Mouse (Mus musculus) hindbrain, embryonic 12.5 days (tissue): ENCODE data around the gene Fam207a. TPM values are rescaled to one million over a fixed set of nuclear protein-coding genes. Genes with fewer than 3 reads are reported as not detected.

Experiments used
- ATAC-seq: fragments of 200-750 bp; cut with Nextera tagmentation; 2 replicates; pipeline ENCODE4 v1.8.0; 2017; ENCODE audit warnings: moderate TSS enrichment; ENCODE audit not compliant: low FRiP score
- H3K27ac ChIP-seq: fragments of 300-500 bp; sonication (generic); 2 replicates; pipeline ENCODE4 v1.5.1; 2016; ENCODE audit warnings: mild to moderate bottlenecking
- H3K27me3 ChIP-seq: fragments of 300-500 bp; sonication (generic); 2 replicates; pipeline ENCODE4 v1.6.1; 2016; ENCODE audit warnings: mild to moderate bottlenecking
- H3K36me3 ChIP-seq: fragments of 300-500 bp; sonication (generic); 2 replicates; pipeline ENCODE4 v1.6.1; 2016; ENCODE audit warnings: mild to moderate bottlenecking
- H3K4me1 ChIP-seq: fragments of 300-500 bp; sonication (generic); 2 replicates; pipeline ENCODE4 v1.6.1; 2016
- H3K4me2 ChIP-seq: fragments of 300-500 bp; sonication (generic); replicated peaks from 2 replicates; pipeline ENCODE4 v1.6.1; 2016; ENCODE audit warnings: mild to moderate bottlenecking
- H3K4me3 ChIP-seq: fragments of 300-500 bp; sonication (generic); 2 replicates; pipeline ENCODE4 v1.5.1; 2016; ENCODE audit warnings: mild to moderate bottlenecking
- H3K9ac ChIP-seq: fragments of 300-500 bp; sonication (generic); 2 replicates; pipeline ENCODE4 v1.6.1; 2016; ENCODE audit warnings: mild to moderate bottlenecking, moderate library complexity
- H3K9me3 ChIP-seq: fragments of 300-500 bp; sonication (generic); replicated peaks from 2 replicates; pipeline ENCODE4 v1.6.1; 2016; ENCODE audit warnings: mild to moderate bottlenecking
- WGBS: fragments of 180-500 bp; shearing (Covaris S2); methylation state at CpG from one replicate; pipeline ENCODE4 v1.1.7; 2016; 5-methylcytosine and 5-hydroxymethylcytosine counted together
- polyA plus RNA-seq: library from polyadenylated mRNA; unstranded; fragments of >200 nt; fragmentation: Nextera tagmentation; extraction: Ambion mirVana; gene quantifications from 2 replicates; pipeline ENCODE4 v1.2.1, GENCODE M21; 2016

Fam207a gene
- polyA plus RNA-seq, 1 experiment from 2014 or later = 47.3 TPM

DNA sequence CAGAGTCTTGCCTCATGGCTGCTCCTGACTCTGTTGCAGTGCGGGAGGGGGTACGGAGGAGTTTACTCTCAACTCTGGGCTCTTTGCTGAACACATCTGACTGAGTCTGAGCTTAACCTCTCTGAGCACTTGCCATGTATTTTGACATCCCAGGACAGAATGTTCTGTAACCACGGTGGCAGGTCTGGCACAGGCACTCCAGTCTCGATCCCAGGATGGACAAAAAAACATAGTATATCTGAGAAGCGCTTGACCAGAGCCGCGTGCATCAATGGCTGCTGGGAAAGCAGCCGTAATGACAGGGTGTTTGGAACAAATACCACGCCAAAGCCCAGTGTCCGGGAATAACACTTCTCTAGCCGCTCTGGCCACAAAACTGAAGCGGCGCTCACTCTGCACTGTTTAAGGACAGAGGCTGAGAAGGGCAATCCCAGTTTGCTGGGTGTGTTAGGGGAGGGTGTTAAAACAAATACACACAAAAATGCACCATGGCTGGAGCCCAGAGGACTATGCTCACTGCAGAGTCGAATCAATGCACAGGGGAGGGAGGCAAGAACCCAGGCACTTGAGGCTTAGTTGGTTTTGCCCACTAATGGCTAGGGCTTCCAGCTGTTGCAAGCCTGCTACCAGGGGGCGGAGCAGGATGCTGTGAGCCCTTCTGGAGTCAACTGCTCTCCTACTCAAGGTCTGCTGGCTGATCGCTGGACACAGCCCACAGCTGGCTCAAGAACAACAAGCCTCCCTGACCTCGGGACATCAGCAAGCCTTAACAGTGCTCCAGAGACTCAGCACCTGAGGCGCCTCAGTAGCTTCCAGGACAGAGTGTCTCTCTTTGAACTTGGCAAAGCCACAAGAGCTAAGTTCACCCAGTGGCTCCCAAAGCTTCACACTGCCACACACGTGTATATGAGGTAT, 74.5 kb downstream of the Fam207a start:
- Histone ChIP-seq H3K9ac (no peak overlapping the region), H3K36me3 (no peaks in the 10 kb centered on the region), H3K9me3 (peaks cover 6% of the 10 kb centered on the region; the same call in 1 of the 2 replicates), H3K4me1 (no peaks in the 10 kb centered on the region), H3K27me3 (no peaks in the 10 kb centered on the region), H3K27ac (no peak overlapping the region), H3K4me2 (no peak overlapping the region), H3K4me3 (no peak overlapping the region)
- no peak for ATAC-seq
- WGBS = 70% methylated on average over 19 of the region's 19 CpGs

- H3K4me3 ChIP-seq = no peak overlapping the region
- 57% methylated on average over 6 of the region's 6 CpGs for whole genome bisulfite sequencing
- H3K27me3 ChIP-seq = no peaks in the 10 kb centered on the region
- H3K9me3 ChIP-seq = peaks cover 6% of the 10 kb centered on the region; the same call in 1 of the 2 replicates
- ATAC-seq = no peak
- no peak overlapping the region for H3K27ac ChIP-seq
- no peaks in the 10 kb centered on the region for H3K36me3 ChIP-seq
- H3K9ac ChIP-seq = no peak overlapping the region
- no peaks in the 10 kb centered on the region for H3K4me1 ChIP-seq
- no peak overlapping the region for H3K4me2 ChIP-seq
These were observed 75.3 kb downstream of the Fam207a start for GRCm38 (mm10) chr10:77440286-77440685.

GRCm38 (mm10) chr10:77439026-77439425, 76.6 kb downstream of the Fam207a start:
- H3K9ac ChIP-seq = no peak overlapping the region
- H3K4me1 ChIP-seq = peaks cover 10% of the 10 kb centered on the region
- H3K4me3 ChIP-seq = no peak overlapping the region
- WGBS = 89% methylated on average over 3 of the region's 3 CpGs
- ATAC-seq = no peak
- no peaks in the 10 kb centered on the region for H3K27me3 ChIP-seq
- H3K27ac ChIP-seq = no peak overlapping the region
- H3K36me3 ChIP-seq = no peaks in the 10 kb centered on the region
- no peak overlapping the region for H3K4me2 ChIP-seq
- H3K9me3 ChIP-seq = no peaks in the 10 kb centered on the region

- Histone ChIP-seq H3K36me3 (no peaks in the 10 kb centered on the region), H3K4me1 (peaks cover 10% of the 10 kb centered on the region), H3K9ac (no peak overlapping the region), H3K9me3 (no peaks in the 10 kb centered on the region), H3K27me3 (no peaks in the 10 kb centered on the region), H3K27ac (no peak overlapping the region), H3K4me2 (no peak overlapping the region), H3K4me3 (no peak overlapping the region)
- 67% methylated on average over 1 of the region's 1 CpGs for WGBS
- ATAC-seq = no peak
These were observed 77.6 kb downstream of the Fam207a start for GRCm38 (mm10) chr10:77438021-77438420.

Other genes with a start within 250 kb of the Fam207a start
- gene Adarb1, start 97.5 kb downstream of the Fam207a start, polyA plus RNA-seq = 10.3 and 10.6 TPM in 2 replicates
- gene Itgb2, start 14.5 kb upstream of the Fam207a start, polyA plus RNA-seq = 0.70 and 1.6 TPM in 2 replicates
- gene Pttg1ip, start 65.9 kb upstream of the Fam207a start, polyA plus RNA-seq = 77.2 and 78.8 TPM in 2 replicates
- gene Sumo3, start 90.3 kb upstream of the Fam207a start, polyA plus RNA-seq = 276 and 287 TPM in 2 replicates
- gene Gm49325, start 90.4 kb upstream of the Fam207a start, polyA plus RNA-seq = 13.2 and 13.3 TPM in 2 replicates
- 81.6 and 82.3 TPM in 2 replicates for gene Ube2g2, start 106.5 kb upstream of the Fam207a start, polyA plus RNA-seq
- 0.48 and 1.2 TPM in 2 replicates for gene Tspear, start 170.8 kb upstream of the Fam207a start, polyA plus RNA-seq
- gene Gm19402, start 175.0 kb upstream of the Fam207a start, polyA plus RNA-seq = not detected in 2 replicates
- gene Gm9508, start 181.4 kb upstream of the Fam207a start, polyA plus RNA-seq = not detected in 2 replicates
- not detected in 2 replicates for gene Gm10272, start 190.8 kb upstream of the Fam207a start, polyA plus RNA-seq
- gene Gm10024, start 195.7 kb upstream of the Fam207a start, polyA plus RNA-seq = not detected in 2 replicates
- not detected in 2 replicates for gene Gm10142, start 200.0 kb upstream of the Fam207a start, polyA plus RNA-seq
- not detected in 2 replicates for gene Krtap12-1, start 204.8 kb upstream of the Fam207a start, polyA plus RNA-seq
- gene Gm10100, start 210.7 kb upstream of the Fam207a start, polyA plus RNA-seq = not detected in 2 replicates
- not detected in 2 replicates for gene Gm18596, start 226.9 kb upstream of the Fam207a start, polyA plus RNA-seq
- gene Gm9736, start 235.6 kb upstream of the Fam207a start, polyA plus RNA-seq = not detected in 2 replicates
- gene Gm3233, start 243.9 kb upstream of the Fam207a start, polyA plus RNA-seq = not detected in 2 replicates